Mouse (Mus musculus) testis, adult 2 months (tissue): Measurements from ENCODE around the gene Bcl2.

Experiments used
- CTCF ChIP-seq: fragments of 200-500 bp; IDR thresholded peaks from 2 replicates; pipeline ENCODE4 v1.5.1; 2012; ENCODE audit warnings: low read depth, mild to moderate bottlenecking, inconsistent platforms, low read length, moderate library complexity; ENCODE audit not compliant: control insufficient read depth, insufficient read depth, insufficient replicate concordance
- POLR2A ChIP-seq: fragments of 200-500 bp; IDR thresholded peaks from 2 replicates; pipeline ENCODE4 v1.6.1; 2012; ENCODE audit warnings: low read depth, mild to moderate bottlenecking, inconsistent platforms, low read length, moderate library complexity; ENCODE audit not compliant: control insufficient read depth

- TF ChIP-seq CTCF (no peak), POLR2A (no peak)
Observed at GRCm38 (mm10) chr1:106627241-106627640, 86.8 kb downstream of the Bcl2 start.
